Mouse (Mus musculus) frontal cortex, postnatal 36 days (tissue): ENCODE data around the gene Ifitm10.
"Not testable (repeated sequence)": the region's sequence is repeated elsewhere in the genome, so short reads cannot be mapped to it uniquely, and the experiment has no call there.

Source experiments
- DNase-seq, 2 experiments: peaks; one replicate each; pipeline ENCODE4 v3.0.0; 2022; ENCODE audit warnings: low spot score in 2 of 2

Gene Ifitm10

GRCm38 (mm10) chr7:142322641-142323040 lies 50.9 kb downstream of the Ifitm10 start:
- DNase-seq, result no peak

- DNase-seq, result not testable (repeated sequence)
Measured at GRCm38 (mm10) chr7:142321637-142322306, 51.8 kb downstream of the Ifitm10 start.

- no peak for DNase-seq
Measured at GRCm38 (mm10) chr7:142320906-142321305, 52.6 kb downstream of the Ifitm10 start.

- no peak for DNase-seq
Measured at GRCm38 (mm10) chr7:142319124-142319523, 54.4 kb downstream of the Ifitm10 start.

- no peak for DNase-seq
Measured at GRCm38 (mm10) chr7:142317216-142317615, 56.3 kb downstream of the Ifitm10 start.

- peak; percentile 19 to 51 for DNase-seq
Measured at GRCm38 (mm10) chr7:142316558-142316957, 57.0 kb downstream of the Ifitm10 start.

- no peak for DNase-seq
Measured at GRCm38 (mm10) chr7:142314600-142315285, 58.8 kb downstream of the Ifitm10 start.

- not testable (repeated sequence) for DNase-seq
Measured at GRCm38 (mm10) chr7:142303929-142304328, 69.6 kb downstream of the Ifitm10 start.

- DNase-seq, result no peak
Measured at GRCm38 (mm10) chr7:142303249-142303648, 70.3 kb downstream of the Ifitm10 start, which contains the start of gene Krtap5-4. TSS of gene Krtap5-4 (plus strand) at chr7:142303549.

- DNase-seq, result not testable (repeated sequence)
Measured at GRCm38 (mm10) chr7:142297018-142297417, 76.5 kb downstream of the Ifitm10 start, which contains the start of gene Krtap5-1. TSS of gene Krtap5-1 (minus strand) at chr7:142297118.

- DNase-seq, result not testable (repeated sequence)
Measured at GRCm38 (mm10) chr7:142296108-142296507, 77.4 kb downstream of the Ifitm10 start.

- no peak for DNase-seq
Measured at GRCm38 (mm10) chr7:142295418-142295817, 78.1 kb downstream of the Ifitm10 start.

GRCm38 (mm10) chr7:142293851-142294250 lies 79.7 kb downstream of the Ifitm10 start:
- DNase-seq, result peak in 1 of 2 experiments; percentile 13

GRCm38 (mm10) chr7:142285910-142286612 lies 87.5 kb downstream of the Ifitm10 start:
- DNase-seq, result not testable (repeated sequence)

- DNase-seq, result peak; percentile 6 to 24
Measured at GRCm38 (mm10) chr7:142285130-142285835, 88.3 kb downstream of the Ifitm10 start.

- DNase-seq, result peak; percentile 91 to 93
Measured at GRCm38 (mm10) chr7:142284615-142285080, 88.9 kb downstream of the Ifitm10 start.

GRCm38 (mm10) chr7:142284023-142284591 lies 89.4 kb downstream of the Ifitm10 start:
- peak; percentile 23 to 35 for DNase-seq

- not testable (repeated sequence) for DNase-seq
Measured at GRCm38 (mm10) chr7:142282847-142283246, 90.7 kb downstream of the Ifitm10 start.

GRCm38 (mm10) chr7:142279291-142279690 lies 94.3 kb downstream of the Ifitm10 start:
- not testable (repeated sequence) for DNase-seq

GRCm38 (mm10) chr7:142278183-142278582 lies 95.4 kb downstream of the Ifitm10 start:
- DNase-seq, result peak; percentile 49 to 63
